Mouse (Mus musculus) limb, embryonic 14.5 days (tissue): ENCODE data around the gene Copz2. TPM values are rescaled to one million over a fixed set of nuclear protein-coding genes. Genes with fewer than 3 reads are reported as not detected.

Experiments
- ATAC-seq: fragments of 200-750 bp; cut with Nextera tagmentation; 2 replicates; pipeline ENCODE4 v1.8.0; 2017; ENCODE audit warnings: low read depth, moderate number of reproducible peaks, moderate TSS enrichment; ENCODE audit not compliant: low FRiP score
- DNase-seq: peaks from one replicate; pipeline ENCODE4 v3.0.0-alpha.2; 2015; ENCODE audit warnings: low spot score
- H3K27ac ChIP-seq: fragments of 300-500 bp; sonication (generic); replicated peaks from 2 replicates; pipeline ENCODE4 v1.5.1; 2014; ENCODE audit warnings: low read depth, mild to moderate bottlenecking, low read length, moderate library complexity, mixed read lengths
- H3K27me3 ChIP-seq: fragments of 300-500 bp; sonication (generic); 2 replicates; pipeline ENCODE4 v1.6.1; 2014; ENCODE audit warnings: low read length, mixed read lengths; ENCODE audit not compliant: control insufficient read depth, insufficient read depth
- H3K36me3 ChIP-seq: fragments of 300-500 bp; sonication (generic); 2 replicates; pipeline ENCODE4 v1.6.1; 2014; ENCODE audit warnings: mild to moderate bottlenecking, low read length, moderate library complexity, mixed read lengths; ENCODE audit not compliant: control insufficient read depth, insufficient read depth
- H3K4me1 ChIP-seq: fragments of 300-500 bp; sonication (generic); 2 replicates; pipeline ENCODE4 v1.6.1; 2014; ENCODE audit warnings: antibody characterized with exemption, low read length, mixed read lengths; ENCODE audit not compliant: control insufficient read depth, insufficient read depth
- H3K4me2 ChIP-seq: fragments of 300-500 bp; sonication (generic); replicated peaks from 2 replicates; pipeline ENCODE4 v1.6.1; 2014; ENCODE audit warnings: low read depth, mild to moderate bottlenecking, low read length, moderate library complexity; ENCODE audit not compliant: severe bottlenecking
- H3K4me3 ChIP-seq: fragments of 300-500 bp; sonication (generic); replicated peaks from 2 replicates; pipeline ENCODE4 v1.5.1; 2014; ENCODE audit warnings: low read length
- H3K9ac ChIP-seq: fragments of 300-500 bp; sonication (generic); 2 replicates; pipeline ENCODE4 v1.6.1; 2014; ENCODE audit warnings: mild to moderate bottlenecking, low read depth, low read length, moderate library complexity; ENCODE audit not compliant: severe bottlenecking
- H3K9me3 ChIP-seq: fragments of 300-500 bp; sonication (generic); 2 replicates; pipeline ENCODE4 v1.6.1; 2016; ENCODE audit warnings: low read length; ENCODE audit not compliant: control insufficient read depth
- POLR2A ChIP-seq: fragments of 200-500 bp; IDR thresholded peaks from 2 replicates; pipeline ENCODE4 v1.8.0; 2012; ENCODE audit warnings: inconsistent platforms, mild to moderate bottlenecking, moderate library complexity, borderline replicate concordance; ENCODE audit not compliant: insufficient read depth, insufficient read length; ENCODE audit errors: extremely low read depth
- WGBS: fragments of 180-500 bp; shearing (Covaris S2); extraction: QIAGEN DNeasy Blood & Tissue Kit; methylation state at CpG from one replicate; pipeline ENCODE4 v1.1.7; 2014; 5-methylcytosine and 5-hydroxymethylcytosine counted together
- polyA plus RNA-seq, 2 experiments: library from polyadenylated mRNA; depleted of rRNA in 1 of 2; stranded (reverse) in 1 of 2; unstranded in 1 of 2; fragments of >200 nt; fragmentation: Nextera tagmentation in 1 of 2; extraction: Ambion mirVana in 1 of 2; gene quantifications; 2 replicates each; pipeline versions ENCODE4 v1.2.1 to v1.2.3; 2012 to 2014

Copz2 gene
- polyA plus RNA-seq, 2 experiments: 141 to 210 TPM

- Histone ChIP-seq H3K4me2 (no peak overlapping the region), H3K27ac (no peak overlapping the region), H3K9me3 (no peaks in the 10 kb centered on the region), H3K27me3 (peaks cover 5% of the 10 kb centered on the region; the same call in 1 of the 2 replicates), H3K4me3 (no peak overlapping the region), H3K4me1 (peaks cover 10% of the 10 kb centered on the region), H3K9ac (no peak overlapping the region), H3K36me3 (no peaks in the 10 kb centered on the region)
- DNase-seq: no peak
- 90% methylated on average over 9 of the region's 9 CpGs for WGBS
- no peak for TF ChIP-seq POLR2A
- no peak for ATAC-seq
Observed at GRCm38 (mm10) chr11:96880296-96880695, 30.6 kb downstream of the Copz2 start.

- Histone ChIP-seq H3K4me2 (no peak overlapping the region), H3K9me3 (no peaks in the 10 kb centered on the region), H3K4me3 (no peak overlapping the region), H3K4me1 (no peaks in the 10 kb centered on the region), H3K27me3 (no peaks in the 10 kb centered on the region), H3K9ac (0 out of 2 replicates have a peak overlapping the region, but pooled peaks have one; percentile 16), H3K27ac (no peak overlapping the region), H3K36me3 (no peaks in the 10 kb centered on the region)
- 22% methylated on average over 5 of the region's 5 CpGs for WGBS
- no peak for TF ChIP-seq POLR2A
- DNase-seq (no peak), ATAC-seq (no peak)
Observed at GRCm38 (mm10) chr11:96885901-96886340, 36.3 kb downstream of the Copz2 start.

GRCm38 (mm10) chr11:96886942-96887546 is 37.4 kb downstream of the Copz2 start:
- Histone ChIP-seq H3K36me3 (no peaks in the 10 kb centered on the region), H3K9me3 (no peaks in the 10 kb centered on the region), H3K9ac (no peak overlapping the region), H3K4me3 (no peak overlapping the region), H3K27ac (no peak overlapping the region), H3K4me2 (no peak overlapping the region), H3K4me1 (no peaks in the 10 kb centered on the region), H3K27me3 (no peaks in the 10 kb centered on the region)
- DNase-seq (no peak), ATAC-seq (no peak)
- WGBS: 80% methylated on average over 8 of the region's 8 CpGs
- TF ChIP-seq POLR2A: no peak

GRCm38 (mm10) chr11:96891784-96892527 is 42.3 kb downstream of the Copz2 start:
- Histone ChIP-seq H3K4me2 (no peak overlapping the region), H3K36me3 (no peaks in the 10 kb centered on the region), H3K27me3 (no peaks in the 10 kb centered on the region), H3K9ac (no peak overlapping the region), H3K4me1 (no peaks in the 10 kb centered on the region), H3K9me3 (no peaks in the 10 kb centered on the region), H3K4me3 (no peak overlapping the region), H3K27ac (no peak overlapping the region)
- no peak for DNase-seq
- WGBS: 27% methylated on average over 14 of the region's 14 CpGs
- ATAC-seq: no peak
- TF ChIP-seq POLR2A: no peak

DNA sequence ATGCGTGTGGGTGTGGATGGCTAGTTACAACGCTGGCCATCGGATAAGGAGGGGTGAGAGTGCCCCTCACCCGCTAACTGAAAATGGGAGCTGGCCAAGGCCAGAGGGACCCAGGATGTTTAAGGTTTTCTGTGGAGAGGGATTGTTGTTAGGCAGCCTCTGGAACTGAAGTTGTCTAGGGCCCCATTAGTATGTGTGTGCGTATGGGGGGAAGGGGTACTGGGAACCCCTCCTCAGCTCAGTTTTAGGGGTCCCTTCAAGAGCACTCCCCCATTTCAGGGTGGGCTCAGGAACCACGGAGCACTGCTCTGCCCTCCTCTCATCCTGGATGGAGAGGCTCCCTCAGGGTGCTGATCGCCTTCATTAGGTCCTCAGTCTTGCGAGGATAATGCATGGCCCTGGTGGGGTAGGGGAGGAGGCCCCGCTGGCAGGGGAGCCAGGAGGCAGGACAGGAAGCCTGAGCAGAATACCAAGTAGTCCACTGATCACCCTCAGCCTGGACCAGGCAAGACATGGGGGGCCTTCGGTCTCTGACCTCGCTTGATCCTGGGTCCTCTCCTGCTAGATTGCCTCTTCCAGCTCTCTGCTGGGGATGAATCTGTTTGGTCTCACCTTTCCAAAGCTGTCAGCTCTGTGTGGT is 43.7 kb downstream of the Copz2 start:
- Histone ChIP-seq H3K27ac (no peak overlapping the region), H3K36me3 (no peaks in the 10 kb centered on the region), H3K4me2 (no peak overlapping the region), H3K27me3 (no peaks in the 10 kb centered on the region), H3K9me3 (no peaks in the 10 kb centered on the region), H3K4me3 (no peak overlapping the region), H3K4me1 (no peaks in the 10 kb centered on the region), H3K9ac (no peak overlapping the region)
- 60% methylated on average over 11 of the region's 11 CpGs for WGBS
- no peak for DNase-seq
- TF ChIP-seq POLR2A: no peak
- ATAC-seq: no peak
